Mouse (Mus musculus) inflammation-experienced regulatory T-cells, adult 16 weeks (primary cell): ENCODE measurements around the gene Pmm2. TPM values are rescaled to one million over a fixed set of nuclear protein-coding genes. Genes with fewer than 3 reads are reported as not detected.

ENCODE experiments used
- polyA plus RNA-seq: library from polyadenylated mRNA; unstranded; fragments of 100-300 nt; shearing (Covaris generic); gene quantifications from one replicate; pipeline ENCODE4 v1.2.1, GENCODE M21; 2017

The Pmm2 gene
- 118 TPM for polyA plus RNA-seq

DNA sequence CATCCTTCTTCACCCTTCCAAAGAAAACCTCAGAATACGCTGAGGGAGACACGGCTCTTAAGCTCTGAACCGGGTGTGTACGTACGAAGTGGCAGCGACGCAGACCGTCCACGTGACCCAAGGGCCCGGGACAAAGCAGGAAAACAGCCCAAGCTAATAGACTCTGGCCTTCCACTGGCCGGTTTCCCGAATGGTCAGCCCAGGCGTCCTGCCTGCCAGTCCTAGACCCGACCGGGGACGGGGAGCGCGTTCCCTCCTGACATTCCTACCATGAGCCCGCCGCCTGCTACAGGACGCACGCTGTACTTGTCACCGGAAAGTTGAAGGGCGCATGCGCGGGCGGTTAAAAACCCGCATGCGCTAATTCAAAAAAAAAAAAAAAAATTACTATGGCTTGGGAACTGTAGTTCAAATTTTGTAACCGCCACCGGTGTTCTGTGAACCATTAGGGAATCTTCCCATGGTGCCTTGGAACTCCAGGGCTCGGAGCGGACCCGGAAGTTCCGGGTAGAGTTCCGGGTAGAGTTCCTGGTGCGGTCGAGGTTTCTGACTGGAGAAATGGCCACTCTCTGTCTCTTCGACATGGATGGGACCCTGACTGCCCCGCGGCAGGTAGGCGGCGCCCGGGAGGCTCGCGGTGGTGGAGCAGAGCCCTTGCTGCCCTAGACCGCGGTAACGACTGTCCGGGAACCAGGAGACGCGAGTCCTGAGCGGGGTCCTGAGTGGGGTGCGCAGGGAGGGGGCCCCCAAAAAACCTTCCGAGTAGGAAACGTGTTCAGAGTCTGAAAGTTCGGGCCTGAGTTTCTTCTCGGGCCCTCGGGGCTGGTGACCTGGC is at the start of gene Pmm2, which contains the start of gene Tmem186:
Pmm2 (plus strand) TSS at position 458 of the 835 bp plus-strand sequence.
Tmem186 (minus strand) TSS at position 496 of the 835 bp plus-strand sequence.

DNA sequence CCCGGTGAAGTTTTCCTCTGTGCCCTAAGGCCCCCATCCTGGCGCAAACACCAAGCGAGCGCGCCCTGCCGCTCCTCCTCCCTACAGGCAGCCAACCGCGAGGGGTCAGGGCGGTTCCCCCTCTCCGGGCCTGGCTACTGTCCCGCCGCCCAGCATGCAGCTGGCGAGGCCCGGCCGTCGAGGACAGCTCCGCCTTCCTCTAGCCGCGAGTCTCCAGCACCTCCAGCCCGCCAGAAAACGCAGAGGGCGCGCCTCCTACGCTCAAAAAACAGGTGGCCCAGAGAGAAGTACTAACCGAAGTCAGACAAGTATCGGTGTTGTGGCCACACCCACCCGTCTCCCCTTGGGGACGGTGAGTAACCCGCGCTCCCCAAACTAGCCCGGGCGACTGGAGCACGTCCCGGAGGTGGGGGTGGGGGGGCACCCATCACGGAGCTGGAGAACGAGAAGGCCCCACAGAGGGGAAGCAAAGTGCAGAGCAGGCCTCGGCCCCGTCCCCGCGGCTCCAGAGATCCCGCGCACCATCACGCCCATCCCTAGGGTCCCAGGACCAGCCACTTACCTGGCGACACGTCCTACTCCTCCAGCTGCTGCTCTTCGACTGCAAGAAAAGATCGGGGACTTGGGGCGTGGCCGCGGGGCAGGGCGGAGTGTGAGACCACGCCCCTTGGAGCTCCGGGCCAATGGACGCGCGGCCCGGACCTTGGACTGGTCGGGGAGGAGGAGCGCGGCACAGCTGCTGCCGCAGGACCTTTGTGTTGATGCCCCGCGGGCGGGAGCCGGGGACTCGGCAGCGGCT is 34.3 kb downstream of the Pmm2 start, which contains the start of gene Carhsp1:
Carhsp1 (minus strand) TSS at position 605 of the 799 bp plus-strand sequence.

DNA sequence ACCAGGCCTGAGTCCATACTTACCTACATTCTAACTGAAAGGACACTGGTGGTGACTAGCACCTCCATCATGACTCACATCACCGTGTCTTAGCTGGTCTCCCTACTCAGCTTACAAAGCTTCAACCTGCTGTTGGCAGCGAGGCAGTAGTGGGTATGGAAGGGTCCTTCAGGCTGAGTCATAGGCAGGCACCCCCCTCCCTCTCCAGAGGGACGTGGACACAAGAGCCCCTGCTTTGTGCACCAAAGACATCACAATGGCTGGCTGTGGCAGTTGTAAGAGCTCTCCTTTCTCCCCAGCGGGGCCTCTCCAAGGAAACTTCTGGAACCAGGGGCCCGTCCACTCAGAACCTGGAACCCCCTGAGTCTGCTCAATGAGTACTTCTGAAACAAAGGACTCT is 43.0 kb downstream of the Pmm2 start, which contains the start of gene Gm5767:
Gm5767 (plus strand) TSS at position 301 of the 400 bp plus-strand sequence.

Other genes starting within 250 kb of the Pmm2 start
- not detected for gene Tmem114, start 212.5 kb upstream of the Pmm2 start, polyA plus RNA-seq
- gene Mettl22, start 166.9 kb upstream of the Pmm2 start, polyA plus RNA-seq: 28.1 TPM
- gene Abat, start 124.2 kb upstream of the Pmm2 start, polyA plus RNA-seq: 1.5 TPM
- 19.9 TPM for gene Tmem186, start within 50 bp of the Pmm2 start, polyA plus RNA-seq
- gene Carhsp1, start 34.5 kb downstream of the Pmm2 start, polyA plus RNA-seq: 23.1 TPM
- gene Gm5767, start 43.1 kb downstream of the Pmm2 start, polyA plus RNA-seq: not detected
- 16.3 TPM for gene Usp7, start 154.6 kb downstream of the Pmm2 start, polyA plus RNA-seq
- 12.9 TPM for gene 1810013L24Rik, start 192.4 kb downstream of the Pmm2 start, polyA plus RNA-seq